Mouse (Mus musculus) heart, postnatal 0 days (tissue): Measurements from ENCODE around the gene Ugt1a10. TPM values are rescaled to one million over a fixed set of nuclear protein-coding genes. Genes with fewer than 3 reads are reported as not detected.

Experiments
- ATAC-seq: fragments of 200-750 bp; cut with Nextera tagmentation; 2 replicates; pipeline ENCODE4 v1.8.0; 2017; ENCODE audit warnings: low read depth, moderate number of reproducible peaks, moderate library complexity; ENCODE audit not compliant: insufficient read depth
- DNase-seq: peaks from one replicate; pipeline ENCODE4 v3.0.0-alpha.2; 2016; ENCODE audit warnings: low spot score
- H3K27ac ChIP-seq: fragments of 300-500 bp; sonication (generic); 2 replicates; pipeline ENCODE4 v1.5.1; 2014; ENCODE audit warnings: low read depth, mild to moderate bottlenecking
- H3K27me3 ChIP-seq: fragments of 300-500 bp; sonication (generic); 2 replicates; pipeline ENCODE4 v1.6.1; 2014; ENCODE audit warnings: low read length, mixed read lengths; ENCODE audit not compliant: control insufficient read depth, insufficient read depth
- H3K36me3 ChIP-seq: fragments of 300-500 bp; sonication (generic); replicated peaks from 2 replicates; pipeline ENCODE4 v1.6.1; 2014; ENCODE audit warnings: low read length, mixed read lengths; ENCODE audit not compliant: control insufficient read depth, insufficient read depth
- H3K4me1 ChIP-seq: fragments of 300-500 bp; sonication (generic); 2 replicates; pipeline ENCODE4 v1.6.1; 2014; ENCODE audit warnings: antibody characterized with exemption; ENCODE audit not compliant: control insufficient read depth, insufficient read depth
- H3K4me2 ChIP-seq: fragments of 300-500 bp; sonication (generic); 2 replicates; pipeline ENCODE4 v1.6.1; 2014; ENCODE audit warnings: low read depth, mild to moderate bottlenecking, low read length, moderate library complexity
- H3K4me3 ChIP-seq: fragments of 300-500 bp; sonication (generic); 2 replicates; pipeline ENCODE4 v1.5.1; 2014; ENCODE audit warnings: low read depth, low read length
- H3K9ac ChIP-seq: fragments of 300-500 bp; sonication (generic); replicated peaks from 2 replicates; pipeline ENCODE4 v1.6.1; 2014; ENCODE audit warnings: low read depth, low read length, mixed read lengths
- H3K9me3 ChIP-seq: fragments of 300-500 bp; sonication (generic); replicated peaks from 2 replicates; pipeline ENCODE4 v1.6.1; 2016; ENCODE audit warnings: low read length; ENCODE audit not compliant: control insufficient read depth
- CTCF ChIP-seq: IDR thresholded peaks from 2 replicates; pipeline ENCODE4 v1.5.1; 2016; ENCODE audit warnings: antibody characterized with exemption, control low read depth, low read depth
- EP300 ChIP-seq: IDR thresholded peaks from 2 replicates; pipeline ENCODE4 v1.6.1; 2016; ENCODE audit warnings: antibody characterized with exemption, low read depth
- WGBS: fragments of 180-500 bp; shearing (Covaris S2); extraction: QIAGEN DNeasy Blood & Tissue Kit; methylation state at CpG from one replicate; pipeline ENCODE4 v1.1.7; 2014; 5-methylcytosine and 5-hydroxymethylcytosine counted together
- polyA plus RNA-seq: library from polyadenylated mRNA; unstranded; fragments of >200 nt; fragmentation: Nextera tagmentation; extraction: Ambion mirVana; gene quantifications from 2 replicates; pipeline ENCODE4 v1.2.1, GENCODE M21; 2015
- total RNA-seq: library from RNA; depleted of rRNA; stranded (reverse); fragments of >200 nt; gene quantifications from 2 replicates; pipeline ENCODE4 v1.2.3, GENCODE M21; 2014; ENCODE audit warnings: low replicate concordance

Ugt1a10 gene
- total and polyA plus RNA-seq, 2 experiments from 2014 or later, result not detected

DNA sequence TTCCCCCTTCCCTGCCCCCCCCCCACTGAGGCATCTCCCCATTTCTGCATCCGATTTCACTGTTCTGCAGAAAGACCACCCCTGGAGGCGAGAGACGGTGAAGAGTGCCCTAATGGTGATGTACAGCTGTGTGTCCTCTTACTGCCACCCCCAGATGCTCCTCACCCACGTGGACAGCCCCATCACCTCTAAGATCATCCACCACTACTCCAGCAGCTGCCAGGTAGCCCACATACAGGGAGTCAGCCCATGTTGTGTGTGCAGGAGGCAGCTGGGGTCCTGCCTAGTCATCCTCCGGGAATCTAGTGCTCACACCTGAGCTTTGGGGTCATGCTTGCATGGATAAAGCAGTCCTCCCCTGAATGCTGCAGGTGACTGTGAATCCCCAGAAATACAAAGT lies 188.7 kb downstream of the Ugt1a10 start:
- DNase-seq, result no peak
- ATAC-seq, result no peak
- no peaks in the 10 kb centered on the region for H3K27me3 ChIP-seq
- TF ChIP-seq CTCF (no peak), EP300 (no peak)
- no peaks in the 10 kb centered on the region for H3K36me3 ChIP-seq
- no peaks in the 10 kb centered on the region for H3K4me1 ChIP-seq
- H3K4me3 ChIP-seq, result no peak overlapping the region
- no peak overlapping the region for H3K4me2 ChIP-seq
- H3K9ac ChIP-seq, result no peak overlapping the region
- 49% methylated on average over 5 of the region's 5 CpGs for WGBS
- H3K9me3 ChIP-seq, result peaks cover 81% of the 10 kb centered on the region
- no peak overlapping the region for H3K27ac ChIP-seq

DNA sequence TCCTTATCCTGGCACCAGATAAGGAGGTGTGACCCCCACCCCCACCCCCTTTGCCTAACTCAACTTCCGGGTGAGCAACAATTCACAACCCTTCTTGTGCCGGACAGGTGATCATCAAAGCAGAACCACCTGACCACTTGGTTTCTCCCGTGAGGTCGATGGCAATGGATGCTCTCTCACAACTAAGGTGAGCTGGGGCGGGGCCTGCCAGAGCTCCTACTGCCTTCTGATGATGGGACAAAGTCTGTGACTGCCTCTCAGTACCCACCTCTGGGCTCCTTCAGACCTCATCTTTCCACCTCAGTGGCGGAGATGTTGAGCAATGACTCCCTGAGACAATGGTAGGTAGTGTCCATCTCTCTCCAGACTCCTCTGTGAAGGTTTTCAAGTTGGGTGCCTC lies 190.7 kb downstream of the Ugt1a10 start:
- ATAC-seq (no peak), DNase-seq (no peak)
- no peaks in the 10 kb centered on the region for H3K27me3 ChIP-seq
- H3K27ac ChIP-seq, result no peak overlapping the region
- 65% methylated on average over 6 of the region's 6 CpGs for WGBS
- no peaks in the 10 kb centered on the region for H3K36me3 ChIP-seq
- peaks cover 81% of the 10 kb centered on the region for H3K9me3 ChIP-seq
- no peak overlapping the region for H3K4me3 ChIP-seq
- H3K9ac ChIP-seq, result no peak overlapping the region
- H3K4me2 ChIP-seq, result no peak overlapping the region
- no peak for TF ChIP-seq CTCF
- TF ChIP-seq EP300, result no peak
- no peaks in the 10 kb centered on the region for H3K4me1 ChIP-seq

DNA sequence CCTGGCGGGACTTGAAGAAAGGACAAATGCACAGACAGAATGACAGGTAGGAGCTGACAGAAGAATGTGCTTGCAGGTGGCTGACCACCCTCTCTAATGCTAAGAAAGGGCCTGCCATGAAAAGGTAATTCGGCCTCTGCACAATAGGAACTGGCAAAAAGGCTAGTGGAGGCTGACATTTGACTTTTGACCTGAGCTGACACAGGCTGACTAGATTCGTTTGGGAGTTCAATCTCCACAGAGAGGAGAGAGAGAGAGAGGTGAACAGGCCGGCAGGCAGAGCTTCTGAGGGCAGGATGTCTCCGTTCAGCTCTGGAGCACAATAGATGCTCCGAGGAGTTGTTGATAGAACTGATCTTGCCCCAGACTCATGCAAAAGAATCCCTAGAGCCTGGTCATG lies 191.2 kb downstream of the Ugt1a10 start:
- H3K27me3 ChIP-seq, result no peaks in the 10 kb centered on the region
- 36% methylated on average over 6 of the region's 6 CpGs for WGBS
- H3K4me3 ChIP-seq, result no peak overlapping the region
- H3K9me3 ChIP-seq, result peaks cover 82% of the 10 kb centered on the region
- H3K4me1 ChIP-seq, result no peaks in the 10 kb centered on the region
- ATAC-seq (no peak), DNase-seq (no peak)
- no peaks in the 10 kb centered on the region for H3K36me3 ChIP-seq
- H3K4me2 ChIP-seq, result no peak overlapping the region
- no peak overlapping the region for H3K27ac ChIP-seq
- TF ChIP-seq EP300 (no peak), CTCF (no peak)
- H3K9ac ChIP-seq, result no peak overlapping the region

DNA sequence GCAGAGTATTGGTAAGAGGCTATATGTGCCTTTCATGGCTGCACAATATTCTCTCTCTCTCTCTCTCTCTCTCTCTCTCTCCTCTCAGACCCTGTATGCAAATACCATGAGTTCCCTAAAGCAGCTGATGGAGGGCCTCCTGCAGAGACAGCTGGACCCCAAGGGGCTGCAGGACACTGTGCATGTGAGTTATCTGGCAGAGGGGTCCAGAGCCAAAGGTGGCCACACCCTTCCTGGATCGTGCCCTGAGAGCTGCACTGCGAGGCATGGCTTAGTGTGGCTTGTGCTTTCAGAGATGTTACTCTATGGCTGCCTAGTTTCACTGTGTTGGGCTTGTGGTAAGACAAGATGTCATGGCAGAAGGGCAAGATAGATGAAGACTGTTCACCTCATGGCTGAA lies 192.5 kb downstream of the Ugt1a10 start:
- H3K27ac ChIP-seq, result no peak overlapping the region
- H3K4me1 ChIP-seq, result no peaks in the 10 kb centered on the region
- H3K9me3 ChIP-seq, result peaks cover 77% of the 10 kb centered on the region
- DNase-seq (no peak), ATAC-seq (no peak)
- H3K36me3 ChIP-seq, result no peaks in the 10 kb centered on the region
- no peak overlapping the region for H3K9ac ChIP-seq
- no peaks in the 10 kb centered on the region for H3K27me3 ChIP-seq
- 40% methylated on average over 2 of the region's 2 CpGs for WGBS
- no peak overlapping the region for H3K4me2 ChIP-seq
- no peak overlapping the region for H3K4me3 ChIP-seq
- TF ChIP-seq CTCF, result no peak
- TF ChIP-seq EP300, result no peak

DNA sequence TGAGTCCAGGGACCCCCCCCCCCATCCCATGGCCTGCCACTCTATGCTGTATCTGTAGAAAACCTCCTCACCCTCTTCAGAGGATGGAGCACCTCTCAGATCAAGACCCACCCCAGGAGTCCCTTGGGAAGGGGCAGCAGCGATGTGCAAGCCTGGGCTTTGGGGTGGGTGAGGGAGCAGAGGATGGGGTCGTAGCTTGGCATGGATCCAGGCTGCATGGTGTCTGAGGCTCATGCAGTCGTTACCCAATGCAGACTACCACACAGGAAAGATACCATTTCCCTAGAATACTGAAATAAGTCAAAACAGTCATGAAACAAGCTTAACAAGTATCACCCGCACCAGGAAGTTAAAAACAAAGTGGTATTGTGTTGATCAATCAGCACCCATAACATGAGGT lies 193.5 kb downstream of the Ugt1a10 start:
- TF ChIP-seq EP300 (no peak), CTCF (no peak)
- H3K27me3 ChIP-seq, result no peaks in the 10 kb centered on the region
- H3K4me3 ChIP-seq, result no peak overlapping the region
- no peaks in the 10 kb centered on the region for H3K36me3 ChIP-seq
- no peak overlapping the region for H3K9ac ChIP-seq
- H3K27ac ChIP-seq, result no peak overlapping the region
- WGBS, result 54% methylated on average over 4 of the region's 4 CpGs
- H3K4me1 ChIP-seq, result no peaks in the 10 kb centered on the region
- DNase-seq (no peak), ATAC-seq (no peak; the same call in 1 of the 2 replicates)
- H3K4me2 ChIP-seq, result no peak overlapping the region
- H3K9me3 ChIP-seq, result peaks cover 74% of the 10 kb centered on the region

DNA sequence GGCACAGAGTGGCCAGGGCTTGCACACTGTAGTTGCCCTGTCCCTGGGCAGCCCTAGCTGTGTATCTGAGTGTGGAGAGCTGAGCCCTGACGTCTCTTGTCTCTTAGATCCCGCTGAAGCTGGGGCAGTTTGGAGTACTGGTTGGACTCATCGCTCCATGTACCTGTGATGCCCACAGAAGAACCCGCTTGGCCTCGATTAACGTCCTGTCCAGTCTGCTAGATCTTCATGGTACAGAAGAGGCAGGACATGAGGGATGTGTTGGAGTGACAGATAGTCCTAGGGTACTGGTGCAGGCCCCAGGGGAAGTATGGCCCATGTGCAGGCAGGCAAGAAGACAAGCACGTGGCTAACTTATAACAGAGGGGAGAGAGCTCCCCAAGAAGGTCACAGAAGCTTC lies 194.4 kb downstream of the Ugt1a10 start:
- no peaks in the 10 kb centered on the region for H3K27me3 ChIP-seq
- ATAC-seq (no peak), DNase-seq (no peak)
- no peaks in the 10 kb centered on the region for H3K36me3 ChIP-seq
- no peak overlapping the region for H3K27ac ChIP-seq
- 68% methylated on average over 7 of the region's 7 CpGs for whole genome bisulfite sequencing
- peaks cover 69% of the 10 kb centered on the region for H3K9me3 ChIP-seq
- no peak overlapping the region for H3K4me3 ChIP-seq
- TF ChIP-seq CTCF (no peak), EP300 (no peak)
- no peak overlapping the region for H3K9ac ChIP-seq
- no peaks in the 10 kb centered on the region for H3K4me1 ChIP-seq
- no peak overlapping the region for H3K4me2 ChIP-seq
